Mouse (Mus musculus) thymus, adult 18-20 months (tissue): ENCODE results near the gene 4930590J08Rik.
"Not testable (repeated sequence)": the region's sequence is repeated elsewhere in the genome, so short reads cannot be mapped to it uniquely, and the experiment has no call there.

Source experiments
- DNase-seq, 2 experiments: peaks; one replicate each; pipeline ENCODE4 v3.0.0; 2022; ENCODE audit warnings: mixed read lengths in 2 of 2

The 4930590J08Rik gene

GRCm38 (mm10) chr6:91902509-91902908, at the start of gene 4930590J08Rik:
Gene 4930590J08Rik, plus strand, starts transcription at chr6:91902809.
- not testable (repeated sequence) for DNase-seq

GRCm38 (mm10) chr6:91858339-91858738, 44.3 kb upstream of the 4930590J08Rik start:
- DNase-seq: no peak

GRCm38 (mm10) chr6:91862848-91863247, 39.8 kb upstream of the 4930590J08Rik start:
- DNase-seq: no peak

- DNase-seq: peak; percentile 11 to 34
These were observed 38.0 kb upstream of the 4930590J08Rik start for GRCm38 (mm10) chr6:91864595-91864994.

- DNase-seq: peak in 1 of 2 experiments; percentile 10
These were observed 37.0 kb upstream of the 4930590J08Rik start for GRCm38 (mm10) chr6:91865601-91866000.

- DNase-seq: no peak
These were observed 34.5 kb upstream of the 4930590J08Rik start for GRCm38 (mm10) chr6:91868091-91868490.

- no peak for DNase-seq
These were observed 29.8 kb upstream of the 4930590J08Rik start for GRCm38 (mm10) chr6:91872781-91873180.

GRCm38 (mm10) chr6:91877885-91878651, 24.5 kb upstream of the 4930590J08Rik start, which contains the start of gene Ccdc174:
Gene Ccdc174, plus strand, starts transcription at chr6:91878053.
- peak; percentile 78 to 88 for DNase-seq

GRCm38 (mm10) chr6:91883859-91884258, 18.8 kb upstream of the 4930590J08Rik start:
- DNase-seq: no peak

GRCm38 (mm10) chr6:91889255-91889906, 13.2 kb upstream of the 4930590J08Rik start:
- no peak for DNase-seq

- no peak for DNase-seq
These were observed 12.0 kb upstream of the 4930590J08Rik start for GRCm38 (mm10) chr6:91890615-91891014.

- DNase-seq: no peak
These were observed 10.8 kb upstream of the 4930590J08Rik start for GRCm38 (mm10) chr6:91891776-91892175.

GRCm38 (mm10) chr6:91896783-91897182, 5.8 kb upstream of the 4930590J08Rik start:
- DNase-seq: no peak

GRCm38 (mm10) chr6:91901505-91901904, 1.1 kb upstream of the 4930590J08Rik start:
- peak in 1 of 2 experiments; percentile 17 for DNase-seq

- no peak for DNase-seq
These were observed 11.4 kb downstream of the 4930590J08Rik start for GRCm38 (mm10) chr6:91914011-91914410.

- DNase-seq: no peak
These were observed 14.7 kb downstream of the 4930590J08Rik start for GRCm38 (mm10) chr6:91917286-91917685.

- no peak for DNase-seq
These were observed 15.1 kb downstream of the 4930590J08Rik start for GRCm38 (mm10) chr6:91917716-91918115.

GRCm38 (mm10) chr6:91931231-91931630, 28.6 kb downstream of the 4930590J08Rik start:
- DNase-seq: no peak

GRCm38 (mm10) chr6:91938491-91938890, 35.9 kb downstream of the 4930590J08Rik start:
- no peak for DNase-seq

GRCm38 (mm10) chr6:91948426-91948825, 45.8 kb downstream of the 4930590J08Rik start:
- DNase-seq: no peak

GRCm38 (mm10) chr6:91958015-91958414, 55.4 kb downstream of the 4930590J08Rik start:
- not testable (repeated sequence) for DNase-seq

- DNase-seq: no peak
These were observed 57.6 kb downstream of the 4930590J08Rik start for GRCm38 (mm10) chr6:91960028-91960811.

GRCm38 (mm10) chr6:91963429-91963828, 60.8 kb downstream of the 4930590J08Rik start:
- DNase-seq: no peak
